Mouse (Mus musculus) forebrain, embryonic 14.5 days (tissue): ENCODE measurements around the gene Cdpf1. TPM values are rescaled to one million over a fixed set of nuclear protein-coding genes. Genes with fewer than 3 reads are reported as not detected.

Source experiments
- ATAC-seq: fragments of 200-750 bp; cut with Nextera tagmentation; 2 replicates; pipeline ENCODE4 v1.8.0; 2017; ENCODE audit warnings: mild to moderate bottlenecking, moderate library complexity
- DNase-seq: peaks from one replicate; pipeline ENCODE4 v3.0.0-alpha.2; 2015; ENCODE audit warnings: low spot score
- H3K27ac ChIP-seq: fragments of 300-500 bp; sonication (generic); 2 replicates; pipeline ENCODE4 v1.5.1; 2014; ENCODE audit warnings: low read depth, mild to moderate bottlenecking, control low read depth, low read length, moderate library complexity
- H3K27me3 ChIP-seq: fragments of 300-500 bp; sonication (generic); replicated peaks from 2 replicates; pipeline ENCODE4 v1.6.1; 2014; ENCODE audit warnings: low read length, control low read depth, mixed read lengths; ENCODE audit not compliant: control insufficient read depth, insufficient read depth
- H3K36me3 ChIP-seq: fragments of 300-500 bp; sonication (generic); 2 replicates; pipeline ENCODE4 v1.6.1; 2014; ENCODE audit warnings: low read length, control low read depth; ENCODE audit not compliant: control insufficient read depth, insufficient read depth
- H3K4me1 ChIP-seq: fragments of 300-500 bp; sonication (generic); 2 replicates; pipeline ENCODE4 v1.6.1; 2014; ENCODE audit warnings: antibody characterized with exemption, low read length, control low read depth; ENCODE audit not compliant: control insufficient read depth, insufficient read depth
- H3K4me2 ChIP-seq: fragments of 300-500 bp; sonication (generic); 2 replicates; pipeline ENCODE4 v1.6.1; 2014; ENCODE audit warnings: mild to moderate bottlenecking, control low read depth, low read length
- H3K4me3 ChIP-seq: fragments of 300-500 bp; sonication (generic); 2 replicates; pipeline ENCODE4 v1.5.1; 2014; ENCODE audit warnings: low read depth, low read length, control low read depth
- H3K9ac ChIP-seq: fragments of 300-500 bp; sonication (generic); 2 replicates; pipeline ENCODE4 v1.6.1; 2014; ENCODE audit warnings: mild to moderate bottlenecking, low read length, control low read depth, moderate library complexity
- H3K9me3 ChIP-seq: fragments of 300-500 bp; sonication (generic); replicated peaks from 2 replicates; pipeline ENCODE4 v1.6.1; 2016; ENCODE audit warnings: low read length, control low read depth, mixed read lengths; ENCODE audit not compliant: control insufficient read depth
- WGBS: fragments of 180-500 bp; shearing (Covaris S2); extraction: QIAGEN DNeasy Blood & Tissue Kit; methylation state at CpG from one replicate; pipeline ENCODE4 v1.1.7; 2014; 5-methylcytosine and 5-hydroxymethylcytosine counted together
- polyA plus RNA-seq: library from polyadenylated mRNA; unstranded; fragments of >200 nt; fragmentation: Nextera tagmentation; extraction: Ambion mirVana; gene quantifications from 2 replicates; pipeline ENCODE4 v1.2.1, GENCODE M21; 2014

Cdpf1 gene
- polyA plus RNA-seq, 1 experiment from 2014 or later, result 29.5 TPM

- Histone ChIP-seq H3K4me1 (no peaks in the 10 kb centered on the region), H3K4me3 (no peak overlapping the region), H3K4me2 (no peak overlapping the region), H3K9me3 (no peaks in the 10 kb centered on the region), H3K27ac (no peak overlapping the region), H3K36me3 (no peaks in the 10 kb centered on the region), H3K9ac (no peak overlapping the region), H3K27me3 (no peaks in the 10 kb centered on the region)
- DNase-seq, result no peak
- WGBS, result 50% methylated on average over 3 of the region's 3 CpGs
- ATAC-seq, result no peak
These were observed 46.5 kb downstream of the Cdpf1 start for GRCm38 (mm10) chr15:85765022-85765421.

DNA sequence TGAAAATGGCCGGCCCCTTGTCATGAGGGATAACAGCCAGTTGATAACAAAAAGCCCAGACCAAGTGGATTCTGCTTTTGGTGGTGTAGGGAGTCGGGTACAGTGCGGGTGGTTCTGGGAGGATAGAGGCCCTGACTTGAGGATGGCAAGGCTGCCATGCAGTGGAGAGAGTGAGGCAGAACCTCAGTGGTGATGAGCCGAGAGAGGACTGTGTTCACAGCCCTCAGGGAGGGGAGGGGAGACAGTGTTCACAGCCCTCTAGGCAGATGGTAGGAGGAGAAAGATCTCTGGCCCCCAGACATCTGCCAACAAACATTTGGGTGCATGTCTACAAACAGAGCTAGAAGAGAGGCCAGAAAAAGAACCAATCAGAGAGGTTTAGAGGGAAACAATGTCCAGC is 48.7 kb downstream of the Cdpf1 start:
- H3K36me3 ChIP-seq, result no peaks in the 10 kb centered on the region
- H3K4me3 ChIP-seq, result no peak overlapping the region
- no peak for DNase-seq
- no peak overlapping the region for H3K4me2 ChIP-seq
- H3K4me1 ChIP-seq, result no peaks in the 10 kb centered on the region
- ATAC-seq, result no peak
- no peak overlapping the region for H3K27ac ChIP-seq
- 0 out of 2 replicates have a peak, but pooled peaks cover 5% of the 10 kb centered on the region for H3K9me3 ChIP-seq
- 81% methylated on average over 4 of the region's 4 CpGs for WGBS
- H3K9ac ChIP-seq, result no peak overlapping the region
- no peaks in the 10 kb centered on the region for H3K27me3 ChIP-seq

DNA sequence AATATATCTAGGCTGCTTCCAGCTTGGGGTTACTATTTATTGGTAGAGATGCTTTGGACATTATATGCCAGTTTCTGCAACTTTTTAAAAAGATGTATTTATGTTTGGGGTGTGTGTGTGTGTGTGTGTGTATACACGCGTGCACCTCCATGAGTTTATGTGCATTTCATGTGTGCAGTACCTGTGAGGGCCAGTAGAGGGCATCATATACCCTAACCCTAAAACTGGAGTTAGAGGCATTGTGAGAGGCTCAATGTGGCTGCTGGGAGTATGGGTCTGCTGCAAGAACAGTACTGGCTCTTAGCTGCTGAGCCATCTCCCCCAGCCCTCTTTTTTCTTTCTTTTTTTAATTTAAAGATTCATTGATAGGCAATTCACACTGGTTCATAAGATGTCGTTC is 53.7 kb downstream of the Cdpf1 start:
- Histone ChIP-seq H3K9ac (no peak overlapping the region), H3K4me3 (no peak overlapping the region), H3K27me3 (no peaks in the 10 kb centered on the region), H3K9me3 (0 out of 2 replicates have a peak, but pooled peaks cover 8% of the 10 kb centered on the region), H3K36me3 (no peaks in the 10 kb centered on the region), H3K4me1 (no peaks in the 10 kb centered on the region), H3K4me2 (no peak overlapping the region), H3K27ac (no peak overlapping the region)
- no peak for DNase-seq
- ATAC-seq, result no peak
- 95% methylated on average over 3 of the region's 3 CpGs for WGBS

Other genes starting within 250 kb of the Cdpf1 start
- 73.4 and 84.7 TPM in 2 replicates for gene Wnt7b, start 229.2 kb downstream of the Cdpf1 start, polyA plus RNA-seq
- gene Ppara, start 76.7 kb downstream of the Cdpf1 start, polyA plus RNA-seq, result 0.67 and 0.73 TPM in 2 replicates
- 0.05 TPM in 2 replicates for gene Pkdrej, start 10.0 kb upstream of the Cdpf1 start, polyA plus RNA-seq
- 2.6 and 2.7 TPM in 2 replicates for gene Ttc38, start 20.6 kb upstream of the Cdpf1 start, polyA plus RNA-seq
- gene Gtse1, start 48.0 kb upstream of the Cdpf1 start, polyA plus RNA-seq, result 14.3 and 15.7 TPM in 2 replicates
- gene Trmu, start 67.6 kb upstream of the Cdpf1 start, polyA plus RNA-seq, result 33.5 and 39.5 TPM in 2 replicates
- gene Celsr1, start 222.1 kb upstream of the Cdpf1 start, polyA plus RNA-seq, result 8.6 and 9.6 TPM in 2 replicates
- 20.7 and 28.0 TPM in 2 replicates for gene Gramd4, start 246.0 kb upstream of the Cdpf1 start, polyA plus RNA-seq